Mouse (Mus musculus) urinary bladder, adult 18-20 months (tissue): Measurements from ENCODE around the gene Ece1.
"Not testable (repeated sequence)": the region's sequence is repeated elsewhere in the genome, so short reads cannot be mapped to it uniquely, and the experiment has no call there.

Source experiments
- DNase-seq, 2 experiments: peaks; one replicate each; pipeline ENCODE4 v3.0.0; 2022; ENCODE audit warnings: low spot score in 2 of 2, mixed read lengths in 2 of 2

The Ece1 gene

DNA sequence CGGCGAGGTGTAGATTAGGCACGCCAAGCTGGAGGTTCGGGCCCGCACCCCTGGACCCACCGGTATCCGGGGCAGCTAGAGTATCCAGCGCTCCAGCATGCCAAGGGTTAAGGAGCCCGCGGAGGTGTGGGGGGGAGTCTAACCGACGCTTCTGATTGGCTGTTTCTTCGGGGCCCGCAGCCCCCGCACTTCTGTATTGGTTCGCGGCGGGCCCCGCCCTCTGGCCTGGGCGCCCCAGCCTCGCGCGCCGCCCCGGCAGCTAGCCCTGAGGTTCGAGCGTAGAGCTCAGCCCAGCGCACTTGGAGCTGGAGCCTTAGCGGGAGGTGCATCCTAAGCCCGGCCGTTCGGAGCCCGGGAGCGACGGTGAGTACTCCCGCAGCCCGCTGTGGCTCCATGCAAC, at the start of gene Ece1:
Gene Ece1, plus strand, starts transcription at position 219 of the 400 bp plus-strand sequence.
- DNase-seq, result peak; percentile 88 to 92

- DNase-seq, result no peak
Observed at GRCm38 (mm10) chr4:137812946-137813708, 48.9 kb upstream of the Ece1 start.

DNA sequence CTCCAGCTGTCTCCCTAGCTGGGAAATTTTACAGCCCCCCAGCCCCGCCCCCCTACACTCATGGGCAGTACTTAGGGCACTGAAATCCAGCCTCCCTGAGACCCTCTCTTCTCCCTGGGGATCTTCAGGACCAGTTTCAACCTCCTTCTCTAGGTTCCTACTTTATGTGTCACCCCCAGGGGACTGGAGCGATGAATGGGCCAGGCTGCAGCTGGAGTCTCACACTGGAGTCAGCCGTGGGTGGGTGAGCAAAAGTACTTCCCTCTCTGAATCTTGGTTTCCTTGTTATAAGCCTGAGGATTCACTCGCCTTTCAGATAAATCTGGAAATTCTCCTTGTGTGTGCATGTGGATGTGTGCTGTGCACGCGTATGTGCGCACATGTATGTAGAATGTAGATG, 47.9 kb upstream of the Ece1 start:
- no peak for DNase-seq

- DNase-seq, result no peak
Observed at GRCm38 (mm10) chr4:137815473-137815872, 46.6 kb upstream of the Ece1 start.

DNA sequence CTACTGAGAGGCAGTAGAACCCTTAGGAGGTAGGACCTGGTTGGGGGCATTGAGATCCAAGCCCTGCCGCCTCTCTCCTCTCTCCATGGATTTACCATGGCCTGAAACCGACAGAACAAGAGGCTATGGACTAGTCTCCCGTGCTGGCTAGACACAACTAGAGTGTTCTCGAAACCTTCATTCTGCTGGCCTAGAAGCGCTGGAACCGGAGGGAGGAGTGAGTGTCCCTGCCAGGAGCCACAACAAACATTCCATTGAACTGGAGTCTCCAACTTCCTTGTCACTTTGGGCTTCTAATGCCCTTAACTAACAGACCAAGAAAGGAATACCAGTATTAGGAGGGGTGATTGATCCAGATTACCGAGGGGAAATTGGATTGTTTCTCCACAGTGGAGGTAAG, 45.8 kb upstream of the Ece1 start:
- no peak for DNase-seq

GRCm38 (mm10) chr4:137818341-137818740, 43.7 kb upstream of the Ece1 start:
- DNase-seq, result no peak

DNA sequence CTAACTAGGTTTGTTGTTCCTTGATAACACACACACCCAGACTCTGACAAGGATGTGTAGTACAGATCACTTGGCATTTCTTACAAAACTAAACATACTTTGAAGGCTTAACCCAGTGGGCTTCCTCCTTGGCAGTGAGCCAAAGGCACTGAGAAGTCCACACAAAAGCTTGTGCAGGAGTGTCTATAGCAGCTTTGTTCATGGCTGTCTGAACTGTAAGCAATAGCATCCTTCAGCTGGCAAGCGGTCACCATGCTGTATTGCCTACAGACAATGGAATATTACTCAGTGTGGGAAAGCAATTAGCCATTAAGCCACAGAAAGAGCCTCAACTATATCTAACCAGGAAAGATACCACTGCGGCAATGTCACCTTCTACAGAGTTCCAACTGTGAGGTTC, 42.5 kb upstream of the Ece1 start:
- no peak for DNase-seq

DNA sequence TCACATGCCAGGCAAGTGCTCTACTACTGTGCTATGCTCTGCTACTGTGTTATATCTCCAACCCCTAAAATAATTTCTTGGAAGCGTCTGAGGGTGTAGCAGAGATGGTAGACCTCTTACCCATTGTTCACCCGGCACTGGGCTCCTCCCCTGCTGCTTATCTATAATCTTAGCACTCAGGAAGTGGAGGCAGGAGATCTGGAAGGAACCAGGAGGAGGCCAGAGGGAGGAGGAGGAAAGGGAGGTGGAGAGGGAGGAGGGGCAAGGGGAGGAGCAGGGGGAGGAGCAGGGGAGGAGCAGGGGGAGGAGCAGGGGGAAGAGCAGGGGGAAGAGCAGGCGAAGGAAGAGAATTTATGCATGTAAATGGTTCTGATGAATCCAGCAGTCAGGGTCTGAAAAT, 41.3 kb upstream of the Ece1 start:
- no peak for DNase-seq

- DNase-seq, result no peak
Observed at GRCm38 (mm10) chr4:137822537-137822936, 39.5 kb upstream of the Ece1 start.

GRCm38 (mm10) chr4:137823542-137823941, 38.5 kb upstream of the Ece1 start:
- DNase-seq, result no peak

DNA sequence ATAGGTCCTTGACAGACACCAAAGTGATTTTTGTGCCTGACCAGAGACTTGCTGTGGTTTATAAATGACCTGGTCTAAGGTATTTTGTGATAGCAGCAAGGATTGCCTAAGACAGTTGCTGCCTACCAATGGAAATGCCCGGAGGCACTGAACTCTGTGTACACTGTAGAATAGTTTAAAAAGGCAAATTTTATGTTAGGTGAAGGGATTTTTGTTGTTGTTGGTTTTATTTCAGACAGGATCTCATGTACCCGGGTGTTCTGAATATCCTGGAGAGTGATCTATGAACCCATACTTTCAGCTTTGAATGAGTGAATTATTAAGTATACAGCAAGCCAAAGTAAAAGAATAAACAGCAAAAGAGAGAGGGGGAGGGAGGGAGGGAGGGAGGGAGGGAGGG, 37.2 kb upstream of the Ece1 start:
- DNase-seq, result no peak

DNA sequence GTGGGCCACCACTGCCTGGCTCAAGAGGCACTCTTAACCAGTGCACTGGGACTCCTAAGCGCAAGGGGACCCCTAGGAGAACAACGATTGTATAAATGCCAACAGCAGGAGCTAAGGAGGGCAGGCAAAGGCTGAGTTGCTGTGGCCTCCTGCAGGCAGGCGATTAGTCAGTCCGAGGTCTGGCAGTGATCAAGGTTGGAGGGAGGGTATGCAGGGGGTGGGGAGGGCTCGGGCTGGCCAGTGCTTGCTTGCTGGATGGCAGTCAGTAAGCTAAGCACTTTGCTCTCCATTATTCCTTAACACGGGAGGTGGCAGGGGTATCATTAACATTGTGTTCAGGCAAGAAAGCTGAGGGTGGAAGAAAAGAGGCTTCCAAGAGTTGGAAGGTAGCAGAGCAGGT, 31.7 kb upstream of the Ece1 start:
- no peak for DNase-seq

- peak in 1 of 2 experiments; percentile 49 for DNase-seq
Observed at GRCm38 (mm10) chr4:137831598-137831997, 30.4 kb upstream of the Ece1 start.

DNA sequence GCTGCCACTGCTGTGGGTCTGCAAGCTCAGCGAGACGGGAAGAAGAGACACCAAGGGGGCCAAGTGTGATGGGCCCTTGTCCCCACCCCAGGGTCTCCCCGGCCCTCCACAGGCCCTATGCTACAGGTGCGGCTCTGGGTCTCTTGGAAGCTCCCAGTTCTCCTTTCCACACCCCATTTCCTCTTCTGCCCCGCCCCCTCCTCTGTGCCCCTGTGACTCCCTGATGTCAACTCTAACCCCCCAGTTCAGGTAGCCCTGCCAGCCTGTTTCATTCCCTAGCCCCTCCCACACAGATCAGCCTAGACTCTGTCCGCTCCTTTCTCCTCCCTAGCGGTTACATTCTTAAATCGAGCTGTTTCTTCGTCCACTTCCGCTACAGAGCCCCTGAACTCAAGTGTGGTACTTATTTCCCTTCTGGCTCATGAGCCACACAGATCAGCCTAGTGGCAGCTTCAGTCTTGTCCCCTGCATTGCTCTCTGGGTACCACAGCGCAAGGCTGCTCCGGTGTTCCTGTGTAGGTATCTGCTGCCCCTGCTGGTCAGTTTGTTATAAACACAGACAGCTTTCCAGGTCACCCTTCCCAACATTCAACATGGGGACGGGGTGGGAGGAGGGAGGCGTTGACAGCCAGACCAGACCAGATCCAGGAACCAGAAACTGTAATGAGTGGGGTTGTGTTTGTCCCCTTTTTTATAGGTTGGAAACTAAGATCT, 26.3 kb upstream of the Ece1 start:
- DNase-seq, result peak; percentile 57 to 62

- no peak for DNase-seq
Observed at GRCm38 (mm10) chr4:137836741-137837140, 25.3 kb upstream of the Ece1 start.

- DNase-seq, result peak in 1 of 2 experiments; percentile 22
Observed at GRCm38 (mm10) chr4:137837792-137838191, 24.2 kb upstream of the Ece1 start.

GRCm38 (mm10) chr4:137838791-137839190, 23.2 kb upstream of the Ece1 start:
- no peak for DNase-seq

GRCm38 (mm10) chr4:137839452-137839851, 22.6 kb upstream of the Ece1 start:
- no peak for DNase-seq

GRCm38 (mm10) chr4:137844656-137845055, 17.4 kb upstream of the Ece1 start:
- DNase-seq, result peak; percentile 62 to 63

DNA sequence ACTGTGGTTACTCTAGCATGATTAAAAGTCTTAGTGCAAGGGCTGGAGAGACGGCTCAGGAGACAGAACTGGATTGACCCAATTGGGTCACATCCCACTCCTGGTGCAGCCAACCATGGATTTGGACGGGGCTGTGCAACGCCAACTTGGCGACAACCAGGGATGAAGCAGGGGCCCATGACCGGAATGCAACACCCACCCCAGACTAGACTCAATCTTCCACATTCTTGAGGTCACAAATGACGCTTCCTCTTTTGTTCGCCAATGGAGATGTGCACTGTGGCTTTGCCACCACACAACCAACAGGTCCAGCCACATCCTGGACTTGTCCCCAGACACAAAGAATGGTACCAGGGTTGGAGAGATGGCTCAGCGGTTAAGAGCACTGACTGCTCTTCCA, 14.4 kb upstream of the Ece1 start:
- not testable (repeated sequence) for DNase-seq

DNA sequence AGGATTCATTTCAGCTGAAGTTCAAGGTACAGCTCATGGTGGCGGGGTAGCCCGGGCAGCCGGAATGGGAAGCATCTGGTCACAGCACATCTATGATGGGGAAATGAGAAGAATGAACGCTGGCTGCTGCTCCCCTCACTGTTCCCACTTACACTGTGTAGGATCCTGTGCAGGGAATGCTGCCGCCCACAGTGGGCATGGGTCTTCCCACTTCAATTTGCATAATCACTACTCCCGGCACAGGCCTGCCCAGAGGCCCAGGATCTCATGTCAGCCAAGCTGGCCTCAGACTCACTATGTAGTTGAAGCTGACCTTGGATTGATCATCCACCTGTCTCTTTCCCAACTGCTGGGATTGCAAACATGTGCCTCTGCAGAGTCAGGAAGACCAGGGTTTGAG, 11.9 kb upstream of the Ece1 start:
- DNase-seq, result no peak

- DNase-seq, result no peak
Observed at GRCm38 (mm10) chr4:137851484-137851883, 10.6 kb upstream of the Ece1 start.

DNA sequence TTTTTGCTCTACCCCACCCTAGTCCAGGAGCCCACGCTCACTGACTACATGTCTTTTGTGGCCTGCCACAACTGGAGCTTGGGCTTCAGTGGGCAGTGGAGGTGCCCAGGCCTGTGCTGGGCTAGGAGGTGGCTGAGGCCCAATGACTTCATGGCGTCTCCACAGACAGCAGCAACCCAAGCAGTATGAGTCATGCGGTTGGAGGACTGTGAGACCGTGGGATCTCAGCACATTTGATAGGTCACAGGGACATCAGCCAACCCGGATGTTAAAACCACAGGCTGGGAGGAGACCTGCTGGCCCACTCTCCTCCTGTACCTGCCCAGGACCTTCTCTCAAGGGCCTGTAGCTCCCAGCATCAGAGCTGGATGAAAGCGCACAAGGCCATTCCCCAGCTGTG, 8.2 kb upstream of the Ece1 start:
- DNase-seq, result no peak
